Mouse (Mus musculus) embryonic facial prominence, embryonic 15.5 days (tissue): ENCODE measurements at regions not wholly inside any gene's neighbourhood (a gene's known extent, or its start where the extent isn't known, plus 50 kb on each side); places are given as distances from the start of the nearest gene placed in this dataset.

ENCODE experiments used
- ATAC-seq: fragments of 200-750 bp; cut with Nextera tagmentation; 2 replicates; pipeline ENCODE4 v1.8.0; 2017; ENCODE audit warnings: low read depth, moderate TSS enrichment; ENCODE audit not compliant: insufficient number of reproducible peaks, low FRiP score, low TSS enrichment
- H3K27ac ChIP-seq: fragments of 300-500 bp; sonication (generic); replicated peaks from 2 replicates; pipeline ENCODE4 v1.5.1; 2015; ENCODE audit warnings: mild to moderate bottlenecking, inconsistent platforms
- H3K27me3 ChIP-seq: fragments of 300-500 bp; sonication (generic); 2 replicates; pipeline ENCODE4 v1.6.1; 2015; ENCODE audit warnings: inconsistent platforms
- H3K36me3 ChIP-seq: fragments of 300-500 bp; sonication (generic); 2 replicates; pipeline ENCODE4 v1.6.1; 2015; ENCODE audit warnings: mild to moderate bottlenecking, inconsistent platforms
- H3K4me1 ChIP-seq: fragments of 300-500 bp; sonication (generic); 2 replicates; pipeline ENCODE4 v1.6.1; 2015; ENCODE audit warnings: inconsistent platforms
- H3K4me2 ChIP-seq: fragments of 300-500 bp; sonication (generic); replicated peaks from 2 replicates; pipeline ENCODE4 v1.6.1; 2015; ENCODE audit warnings: mild to moderate bottlenecking, inconsistent platforms
- H3K4me3 ChIP-seq: fragments of 300-500 bp; sonication (generic); replicated peaks from 2 replicates; pipeline ENCODE4 v1.5.1; 2015; ENCODE audit warnings: mild to moderate bottlenecking, inconsistent platforms
- H3K9ac ChIP-seq: fragments of 300-500 bp; sonication (generic); 2 replicates; pipeline ENCODE4 v1.6.1; 2015; ENCODE audit warnings: inconsistent platforms
- H3K9me3 ChIP-seq: fragments of 300-500 bp; sonication (generic); replicated peaks from 2 replicates; pipeline ENCODE4 v1.6.1; 2016; ENCODE audit warnings: inconsistent platforms
- WGBS: fragments of 180-500 bp; shearing (Covaris S2); methylation state at CpG from one replicate; pipeline ENCODE4 v1.1.7; 2015; 5-methylcytosine and 5-hydroxymethylcytosine counted together

- no peak overlapping the region for H3K9ac ChIP-seq
- H3K9me3 ChIP-seq, result no peaks in the 10 kb centered on the region
- no peak overlapping the region for H3K4me2 ChIP-seq
- H3K27ac ChIP-seq, result no peak overlapping the region
- no peaks in the 10 kb centered on the region for H3K4me1 ChIP-seq
- H3K36me3 ChIP-seq, result no peaks in the 10 kb centered on the region
- H3K4me3 ChIP-seq, result no peak overlapping the region
- 86% methylated on average over 10 of the region's 10 CpGs for WGBS
- no peak for ATAC-seq
- no peaks in the 10 kb centered on the region for H3K27me3 ChIP-seq
Observed at GRCm38 (mm10) chr3:123810018-123810942, 119.6 kb upstream of the Ndst3 start.

DNA sequence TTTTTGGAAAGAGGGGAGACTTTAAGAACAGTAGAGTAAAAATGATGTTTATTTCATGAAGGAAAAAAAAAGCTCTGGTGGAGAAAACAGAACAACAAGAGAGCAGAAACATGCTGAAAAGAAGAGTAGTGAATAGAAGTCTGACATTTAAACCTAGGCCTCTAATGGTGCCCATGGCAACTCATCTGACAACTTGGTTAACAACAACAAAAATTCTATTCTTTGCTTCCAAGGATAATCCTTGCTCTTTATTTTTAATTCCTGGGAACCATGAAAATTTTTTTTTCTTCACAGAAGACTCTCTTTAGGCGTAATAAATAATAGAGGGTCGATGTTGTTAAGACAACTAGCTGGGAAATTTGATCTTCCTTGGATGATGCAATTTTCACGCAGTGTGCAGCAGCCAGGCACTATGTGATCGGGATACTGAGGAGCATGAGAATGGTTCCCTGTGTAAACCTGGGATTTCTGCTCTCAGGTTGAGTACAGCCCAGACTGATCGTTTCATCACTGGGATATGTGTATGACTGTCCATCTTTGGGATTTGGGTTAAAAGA, 120.4 kb upstream of the Ndst3 start:
- Histone ChIP-seq H3K4me3 (no peak overlapping the region), H3K27ac (no peak overlapping the region), H3K27me3 (no peaks in the 10 kb centered on the region), H3K4me2 (no peak overlapping the region), H3K4me1 (no peaks in the 10 kb centered on the region), H3K36me3 (no peaks in the 10 kb centered on the region), H3K9ac (no peak overlapping the region), H3K9me3 (no peaks in the 10 kb centered on the region)
- WGBS, result 54% methylated on average over 5 of the region's 5 CpGs
- ATAC-seq, result no peak

DNA sequence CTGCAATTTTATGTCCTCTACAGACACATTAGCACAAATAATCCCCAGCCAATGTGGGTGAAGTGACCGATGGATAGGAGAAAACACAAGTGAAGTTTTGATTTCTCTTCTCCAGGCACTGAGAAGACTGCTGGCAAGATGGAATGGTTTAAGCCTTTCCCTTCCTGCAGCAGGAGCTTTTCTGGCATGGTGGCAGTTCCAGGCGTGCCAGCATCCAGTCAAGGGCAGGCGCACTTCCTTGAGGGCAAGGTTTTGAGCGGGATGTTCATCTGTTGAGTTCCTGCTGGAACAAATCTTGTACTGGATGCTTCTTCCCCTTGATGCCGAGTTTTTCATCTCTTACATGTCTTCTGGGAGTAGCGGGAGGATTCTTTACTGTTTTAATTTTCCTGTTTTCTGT, 138.1 kb upstream of the Ndst3 start:
- Histone ChIP-seq H3K27me3 (no peaks in the 10 kb centered on the region), H3K9me3 (no peaks in the 10 kb centered on the region), H3K4me3 (no peak overlapping the region), H3K9ac (no peak overlapping the region), H3K4me2 (no peak overlapping the region), H3K27ac (no peak overlapping the region), H3K4me1 (no peaks in the 10 kb centered on the region), H3K36me3 (no peaks in the 10 kb centered on the region)
- no peak for ATAC-seq
- 66% methylated on average over 6 of the region's 6 CpGs for WGBS

DNA sequence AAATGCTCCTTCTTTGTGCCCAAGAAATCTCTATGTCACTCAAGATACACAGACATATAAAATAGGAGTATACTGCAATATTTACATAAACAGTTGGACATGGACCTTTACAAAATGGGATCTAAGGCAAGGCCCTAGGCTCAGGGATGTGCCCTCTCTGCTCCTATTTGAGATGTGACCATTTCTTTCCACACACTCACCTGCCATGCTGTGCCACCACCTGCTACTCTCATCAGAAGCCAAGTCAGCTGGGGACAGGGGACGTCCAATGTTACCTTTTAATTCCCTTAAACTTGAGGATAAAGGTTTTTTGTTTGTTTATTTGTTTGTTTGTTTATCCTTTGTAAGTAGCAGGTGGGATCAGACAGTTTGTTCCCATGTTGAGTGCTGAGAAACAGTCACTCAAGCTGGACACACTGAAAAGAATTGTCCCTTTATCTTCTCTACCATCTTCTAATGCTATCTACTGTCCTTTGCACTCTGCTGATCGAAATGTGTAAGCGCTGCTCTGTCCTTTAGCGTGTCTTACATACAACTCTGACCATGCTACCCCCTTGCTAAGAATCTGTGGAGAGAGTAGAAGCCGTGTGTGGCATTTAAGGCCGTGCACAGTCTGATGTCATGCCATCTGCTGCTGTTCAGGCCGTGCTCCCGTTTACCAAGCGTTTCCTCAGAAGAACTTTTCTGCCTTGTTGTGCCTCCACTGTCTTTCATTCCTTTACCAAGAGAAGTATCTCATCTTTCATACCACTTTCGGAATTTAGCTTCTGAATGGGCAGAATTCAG, 147.9 kb upstream of the Ndst3 start:
- H3K9ac ChIP-seq, result no peak overlapping the region
- H3K4me1 ChIP-seq, result no peaks in the 10 kb centered on the region
- H3K9me3 ChIP-seq, result no peaks in the 10 kb centered on the region
- no peak overlapping the region for H3K27ac ChIP-seq
- no peak overlapping the region for H3K4me3 ChIP-seq
- 83% methylated on average over 10 of the region's 10 CpGs for WGBS
- no peaks in the 10 kb centered on the region for H3K36me3 ChIP-seq
- no peak overlapping the region for H3K4me2 ChIP-seq
- H3K27me3 ChIP-seq, result no peaks in the 10 kb centered on the region
- ATAC-seq, result no peak

DNA sequence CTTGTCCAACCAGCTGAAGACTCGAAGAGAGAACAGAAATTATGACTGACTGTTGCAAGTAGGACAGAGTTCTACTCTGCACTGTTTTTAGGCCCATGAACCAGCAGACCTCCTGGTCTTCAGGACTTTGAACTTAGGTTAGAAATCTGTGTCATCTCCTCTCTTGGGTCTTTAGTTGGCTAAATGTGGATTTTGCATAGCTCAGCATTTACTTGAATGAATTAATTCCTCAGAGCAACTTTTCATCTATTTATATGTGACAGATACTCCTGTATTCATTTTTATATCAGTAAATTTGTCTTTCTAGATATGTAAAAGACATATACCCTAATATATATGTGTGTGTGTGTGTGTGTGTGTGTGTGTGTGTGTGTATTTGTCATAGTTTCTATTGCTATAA, 155.9 kb upstream of the Ndst3 start:
- no peak overlapping the region for H3K4me3 ChIP-seq
- H3K9ac ChIP-seq, result no peak overlapping the region
- no peak overlapping the region for H3K4me2 ChIP-seq
- no peak for ATAC-seq
- no peaks in the 10 kb centered on the region for H3K9me3 ChIP-seq
- H3K36me3 ChIP-seq, result no peaks in the 10 kb centered on the region
- H3K27me3 ChIP-seq, result no peaks in the 10 kb centered on the region
- H3K4me1 ChIP-seq, result no peaks in the 10 kb centered on the region
- WGBS, result 72% methylated on average over 1 of the region's 1 CpGs
- no peak overlapping the region for H3K27ac ChIP-seq

DNA sequence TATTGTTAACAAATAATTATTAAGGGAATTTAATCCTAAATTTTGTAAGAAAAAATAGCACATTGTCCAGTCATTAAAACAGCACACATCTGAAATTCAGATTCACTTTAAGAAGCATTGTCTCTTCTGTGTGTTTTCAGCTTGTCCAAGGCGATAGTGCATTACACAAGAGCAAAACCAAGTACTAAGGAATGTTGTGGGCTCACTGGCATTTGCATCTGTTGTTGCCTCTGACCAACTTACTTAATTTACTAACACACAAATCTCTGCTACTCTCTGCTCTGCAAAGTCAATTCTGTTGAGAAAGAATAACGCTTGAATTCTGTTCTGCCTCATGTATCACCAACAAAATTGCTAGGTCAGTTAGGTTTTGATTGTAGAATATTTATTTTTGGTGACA, 158.0 kb upstream of the Ndst3 start:
- no peak for ATAC-seq
- Histone ChIP-seq H3K4me1 (no peaks in the 10 kb centered on the region), H3K4me2 (no peak overlapping the region), H3K36me3 (no peaks in the 10 kb centered on the region), H3K27ac (no peak overlapping the region), H3K9me3 (no peaks in the 10 kb centered on the region), H3K4me3 (no peak overlapping the region), H3K9ac (no peak overlapping the region), H3K27me3 (no peaks in the 10 kb centered on the region)
- WGBS, result 77% methylated on average over 2 of the region's 2 CpGs

DNA sequence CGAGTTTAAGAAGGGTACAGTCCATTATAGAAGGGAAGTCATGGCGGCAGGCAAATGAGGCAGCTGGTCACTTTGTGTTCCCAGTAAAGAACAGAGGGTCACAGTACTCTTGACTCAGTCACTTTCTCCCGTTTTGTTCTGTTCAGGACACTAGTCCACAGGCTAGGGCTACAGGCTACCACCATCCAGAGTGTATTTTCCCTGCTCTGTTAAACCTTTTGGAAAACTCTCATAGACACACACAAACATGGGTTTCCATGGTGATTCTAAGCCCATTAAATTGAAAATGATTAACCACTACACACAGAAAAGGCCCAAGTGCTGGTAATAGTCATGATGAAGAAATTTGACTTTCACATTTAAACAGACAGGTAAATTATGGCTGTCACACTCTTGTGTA, 162.2 kb upstream of the Ndst3 start:
- Histone ChIP-seq H3K36me3 (no peaks in the 10 kb centered on the region), H3K4me3 (no peak overlapping the region), H3K27me3 (no peaks in the 10 kb centered on the region), H3K4me2 (no peak overlapping the region), H3K27ac (no peak overlapping the region), H3K4me1 (no peaks in the 10 kb centered on the region), H3K9ac (no peak overlapping the region), H3K9me3 (no peaks in the 10 kb centered on the region)
- 80% methylated on average over 3 of the region's 3 CpGs for WGBS
- ATAC-seq, result no peak

- Histone ChIP-seq H3K27ac (no peak overlapping the region), H3K9ac (no peak overlapping the region), H3K36me3 (no peaks in the 10 kb centered on the region), H3K9me3 (no peaks in the 10 kb centered on the region), H3K27me3 (no peaks in the 10 kb centered on the region), H3K4me1 (no peaks in the 10 kb centered on the region), H3K4me2 (no peak overlapping the region), H3K4me3 (no peak overlapping the region)
- WGBS, result 86% methylated on average over 2 of the region's 2 CpGs
- no peak for ATAC-seq
Observed at GRCm38 (mm10) chr3:123873709-123874108, 183.1 kb upstream of the Ndst3 start.

- no peak overlapping the region for H3K27ac ChIP-seq
- 43% methylated on average over 3 of the region's 3 CpGs for WGBS
- H3K27me3 ChIP-seq, result no peaks in the 10 kb centered on the region
- H3K4me2 ChIP-seq, result no peak overlapping the region
- no peaks in the 10 kb centered on the region for H3K9me3 ChIP-seq
- no peaks in the 10 kb centered on the region for H3K36me3 ChIP-seq
- ATAC-seq, result no peak
- H3K4me3 ChIP-seq, result no peak overlapping the region
- H3K4me1 ChIP-seq, result no peaks in the 10 kb centered on the region
- H3K9ac ChIP-seq, result no peak overlapping the region
Observed at GRCm38 (mm10) chr3:123893691-123894090, 203.0 kb upstream of the Ndst3 start.

GRCm38 (mm10) chr3:123905928-123906721, 215.5 kb upstream of the Ndst3 start:
- WGBS, result 23% methylated on average over 9 of the region's 9 CpGs
- ATAC-seq, result peak; percentile 47; the same call in 1 of the 2 replicates
- Histone ChIP-seq H3K4me3 (no peak overlapping the region), H3K27ac (no peak overlapping the region; the same call in 1 of the 2 replicates), H3K4me1 (no peaks in the 10 kb centered on the region), H3K9ac (no peak overlapping the region), H3K4me2 (no peak overlapping the region), H3K9me3 (no peaks in the 10 kb centered on the region), H3K36me3 (no peaks in the 10 kb centered on the region), H3K27me3 (no peaks in the 10 kb centered on the region)

- no peak overlapping the region for H3K9ac ChIP-seq
- 69% methylated on average over 3 of the region's 3 CpGs for WGBS
- H3K4me2 ChIP-seq, result no peak overlapping the region
- H3K4me3 ChIP-seq, result no peak overlapping the region
- H3K4me1 ChIP-seq, result no peaks in the 10 kb centered on the region
- no peaks in the 10 kb centered on the region for H3K9me3 ChIP-seq
- no peak for ATAC-seq
- H3K36me3 ChIP-seq, result no peaks in the 10 kb centered on the region
- no peaks in the 10 kb centered on the region for H3K27me3 ChIP-seq
- no peak overlapping the region for H3K27ac ChIP-seq
Observed at GRCm38 (mm10) chr3:123918140-123918539, 227.5 kb upstream of the Ndst3 start.
